Mouse (Mus musculus): Measurements from ENCODE around the gene Trnau1ap. TPM values are rescaled to one million over a fixed set of nuclear protein-coding genes. Genes with fewer than 3 reads are reported as not detected.
"Not testable (repeated sequence)": the region's sequence is repeated elsewhere in the genome, so short reads cannot be mapped to it uniquely, and the experiment has no call there.

Gene Trnau1ap
- polyA plus RNA-seq, 1 experiment from 2014 or later = 78.0 TPM

- peaks cover 5% of the 10 kb centered on the region; the same call in 1 of the 2 replicates for H3K9me3 ChIP-seq (ENCODE audit: control insufficient read depth, low read length)
- H3K9ac ChIP-seq (ENCODE audit: low read length) = no peak overlapping the region
- WGBS = 48% methylated on average over 8 of the region's 8 CpGs
- no peak overlapping the region for H3K4me3 ChIP-seq (ENCODE audit: low read depth, low read length)
- no peaks in the 10 kb centered on the region for H3K27me3 ChIP-seq (ENCODE audit: control insufficient read depth, insufficient read depth, low read length)
- DNase-seq (ENCODE audit: low spot score, missing footprints) (no peak), ATAC-seq (ENCODE audit: low FRiP score) (no peak)
- H3K4me1 ChIP-seq (ENCODE audit: control insufficient read depth, insufficient read depth, low read length) = no peaks in the 10 kb centered on the region
- no peak overlapping the region for H3K4me2 ChIP-seq
- H3K36me3 ChIP-seq (ENCODE audit: control insufficient read depth, insufficient read depth, low read length) = peaks cover 7% of the 10 kb centered on the region; the same call in 1 of the 2 replicates
- H3K27ac ChIP-seq (ENCODE audit: low read depth, low read length) = no peak overlapping the region
Measured at GRCm38 (mm10) chr4:132295696-132296390, 33.5 kb downstream of the Trnau1ap start.

DNA sequence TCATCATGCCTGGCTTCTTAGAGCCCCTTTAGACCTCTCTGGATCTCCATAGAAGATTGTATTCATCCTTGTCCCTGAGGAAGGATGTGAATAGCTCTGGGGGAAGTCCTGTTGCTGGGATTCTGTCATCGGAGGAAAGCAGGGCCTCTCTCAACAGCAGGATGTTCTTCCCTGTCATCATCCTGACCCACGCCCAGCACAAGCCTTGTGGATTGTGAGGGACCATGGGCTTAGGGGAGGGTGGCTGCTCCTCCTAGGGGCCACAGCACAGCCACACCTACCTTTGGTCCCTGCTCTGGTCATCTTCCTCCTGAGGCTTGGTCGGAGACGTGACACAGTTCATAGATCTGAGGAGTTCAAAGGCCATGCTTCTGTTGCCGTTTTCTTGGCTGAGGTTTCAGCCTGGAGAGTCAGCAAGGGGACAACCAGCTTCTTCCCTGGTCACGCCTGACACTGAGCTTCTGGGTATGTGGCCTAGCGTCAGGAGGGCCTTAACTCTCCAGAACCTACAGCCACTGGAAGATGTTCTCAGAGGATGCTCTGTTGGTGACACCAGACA, 35.6 kb downstream of the Trnau1ap start:
- H3K9me3 ChIP-seq (ENCODE audit: control insufficient read depth, low read length) = peaks cover 5% of the 10 kb centered on the region; the same call in 1 of the 2 replicates
- H3K4me1 ChIP-seq (ENCODE audit: control insufficient read depth, insufficient read depth, low read length) = no peaks in the 10 kb centered on the region
- H3K27ac ChIP-seq (ENCODE audit: low read depth, low read length) = no peak overlapping the region
- no peak overlapping the region for H3K9ac ChIP-seq (ENCODE audit: low read length)
- no peak overlapping the region for H3K4me2 ChIP-seq
- WGBS = 86% methylated on average over 7 of the region's 7 CpGs
- peak; percentile 37 for DNase-seq (ENCODE audit: low spot score, missing footprints)
- no peak for ATAC-seq (ENCODE audit: low FRiP score)
- H3K4me3 ChIP-seq (ENCODE audit: low read depth, low read length) = no peak overlapping the region
- peaks cover 9% of the 10 kb centered on the region; the same call in 1 of the 2 replicates for H3K36me3 ChIP-seq (ENCODE audit: control insufficient read depth, insufficient read depth, low read length)
- H3K27me3 ChIP-seq (ENCODE audit: control insufficient read depth, insufficient read depth, low read length) = no peaks in the 10 kb centered on the region

DNA sequence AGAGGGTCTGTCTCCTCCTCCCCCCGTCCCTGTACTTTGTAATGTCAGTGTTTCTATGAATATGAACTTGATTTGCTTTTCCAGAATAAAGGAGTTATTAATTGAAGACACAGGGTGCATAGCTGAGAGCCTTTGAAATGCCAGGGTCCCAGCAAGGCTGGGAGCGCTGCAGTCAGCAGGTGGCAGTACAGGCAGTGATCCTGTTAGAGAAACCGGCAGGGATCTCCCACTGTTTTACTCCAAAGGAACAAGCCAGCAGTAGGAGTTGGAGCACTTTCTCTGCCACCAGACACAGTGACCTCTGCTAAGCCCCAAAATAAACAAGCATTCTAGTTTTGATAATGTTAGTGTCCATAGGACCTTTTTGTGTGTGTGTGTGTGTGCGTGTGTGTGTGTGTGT, 36.4 kb downstream of the Trnau1ap start:
- WGBS = 50% methylated on average over 4 of the region's 4 CpGs
- no peak for DNase-seq (ENCODE audit: low spot score, missing footprints)
- H3K27ac ChIP-seq (ENCODE audit: low read depth, low read length) = no peak overlapping the region
- no peaks in the 10 kb centered on the region for H3K27me3 ChIP-seq (ENCODE audit: control insufficient read depth, insufficient read depth, low read length)
- H3K9ac ChIP-seq (ENCODE audit: low read length) = no peak overlapping the region
- no peak for ATAC-seq (ENCODE audit: low FRiP score)
- H3K36me3 ChIP-seq (ENCODE audit: control insufficient read depth, insufficient read depth, low read length) = peaks cover 9% of the 10 kb centered on the region; the same call in 1 of the 2 replicates
- no peaks in the 10 kb centered on the region for H3K4me1 ChIP-seq (ENCODE audit: control insufficient read depth, insufficient read depth, low read length)
- no peak overlapping the region for H3K4me2 ChIP-seq
- no peak overlapping the region for H3K4me3 ChIP-seq (ENCODE audit: low read depth, low read length)
- H3K9me3 ChIP-seq (ENCODE audit: control insufficient read depth, low read length) = peaks cover 5% of the 10 kb centered on the region; the same call in 1 of the 2 replicates

- 85% methylated on average over 12 of the region's 12 CpGs for WGBS
- ATAC-seq (ENCODE audit: low FRiP score) = no peak
Measured at GRCm38 (mm10) chr4:132291624-132292335, 37.6 kb downstream of the Trnau1ap start.

GRCm38 (mm10) chr4:132291056-132291455, 38.3 kb downstream of the Trnau1ap start:
- no peaks in the 10 kb centered on the region for H3K27me3 ChIP-seq (ENCODE audit: control insufficient read depth, insufficient read depth, low read length)
- no peak overlapping the region for H3K9ac ChIP-seq (ENCODE audit: low read length)
- no peak overlapping the region for H3K4me2 ChIP-seq
- peaks cover 5% of the 10 kb centered on the region; the same call in 1 of the 2 replicates for H3K9me3 ChIP-seq (ENCODE audit: control insufficient read depth, low read length)
- H3K27ac ChIP-seq (ENCODE audit: low read depth, low read length) = no peak overlapping the region
- no peaks in the 10 kb centered on the region for H3K4me1 ChIP-seq (ENCODE audit: control insufficient read depth, insufficient read depth, low read length)
- ATAC-seq (ENCODE audit: low FRiP score) (no peak), DNase-seq (ENCODE audit: low spot score, missing footprints) (peak; percentile 45)
- peaks cover 9% of the 10 kb centered on the region; the same call in 1 of the 2 replicates for H3K36me3 ChIP-seq (ENCODE audit: control insufficient read depth, insufficient read depth, low read length)
- 98% methylated on average over 4 of the region's 4 CpGs for WGBS
- H3K4me3 ChIP-seq (ENCODE audit: low read depth, low read length) = no peak overlapping the region

More at GRCm38 (mm10) chr4:132291624-132292335, 37.6 kb downstream of the Trnau1ap start:
- peak; percentile 54 for DNase-seq (ENCODE audit: low spot score, missing footprints)
- Histone ChIP-seq H3K36me3 (ENCODE audit: control insufficient read depth, insufficient read depth, low read length) (peaks cover 9% of the 10 kb centered on the region; the same call in 1 of the 2 replicates), H3K27me3 (ENCODE audit: control insufficient read depth, insufficient read depth, low read length) (no peaks in the 10 kb centered on the region), H3K9ac (ENCODE audit: low read length) (no peak overlapping the region), H3K4me2 (no peak overlapping the region), H3K27ac (ENCODE audit: low read depth, low read length) (no peak overlapping the region), H3K4me3 (ENCODE audit: low read depth, low read length) (no peak overlapping the region), H3K4me1 (ENCODE audit: control insufficient read depth, insufficient read depth, low read length) (no peaks in the 10 kb centered on the region), H3K9me3 (ENCODE audit: control insufficient read depth, low read length) (peaks cover 5% of the 10 kb centered on the region; the same call in 1 of the 2 replicates)

DNA sequence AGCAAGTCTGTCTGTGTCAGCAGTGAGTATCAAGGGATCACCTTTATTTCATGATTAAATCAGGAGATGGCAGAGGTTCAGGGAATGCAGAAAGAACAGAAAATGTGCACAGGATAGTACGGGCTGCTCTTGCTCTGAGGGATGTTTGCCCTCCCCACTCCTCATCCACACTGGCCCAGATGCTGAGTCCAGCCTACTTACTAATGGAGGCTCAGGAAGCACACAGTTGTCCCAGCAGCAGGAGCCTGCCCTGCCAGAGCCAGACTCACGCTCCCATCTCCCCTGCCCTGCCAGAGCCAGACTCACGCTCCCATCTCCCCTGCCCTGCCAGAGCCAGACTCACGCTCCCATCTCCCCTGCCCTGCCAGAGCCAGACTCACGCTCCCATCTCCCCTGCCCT, 40.5 kb downstream of the Trnau1ap start:
- H3K9me3 ChIP-seq (ENCODE audit: control insufficient read depth, low read length); H3K9ac ChIP-seq (ENCODE audit: low read length); H3K4me1 ChIP-seq (ENCODE audit: control insufficient read depth, insufficient read depth, low read length); H3K4me2 ChIP-seq; ATAC-seq (ENCODE audit: low FRiP score); H3K4me3 ChIP-seq (ENCODE audit: low read depth, low read length); H3K27me3 ChIP-seq (ENCODE audit: control insufficient read depth, insufficient read depth, low read length); DNase-seq (ENCODE audit: low spot score, missing footprints); H3K27ac ChIP-seq (ENCODE audit: low read depth, low read length): not testable (repeated sequence)
- peaks cover 17% of the 10 kb centered on the region; the same call in 1 of the 2 replicates for H3K36me3 ChIP-seq (ENCODE audit: control insufficient read depth, insufficient read depth, low read length)
- 76% methylated on average over 3 of the region's 5 CpGs for WGBS

- Histone ChIP-seq H3K4me3 (ENCODE audit: low read depth, low read length) (no peak overlapping the region), H3K4me2 (no peak overlapping the region)
- 91% methylated on average over 3 of the region's 3 CpGs for WGBS
Measured at GRCm38 (mm10) chr4:132275949-132276348, 53.4 kb downstream of the Trnau1ap start.

DNA sequence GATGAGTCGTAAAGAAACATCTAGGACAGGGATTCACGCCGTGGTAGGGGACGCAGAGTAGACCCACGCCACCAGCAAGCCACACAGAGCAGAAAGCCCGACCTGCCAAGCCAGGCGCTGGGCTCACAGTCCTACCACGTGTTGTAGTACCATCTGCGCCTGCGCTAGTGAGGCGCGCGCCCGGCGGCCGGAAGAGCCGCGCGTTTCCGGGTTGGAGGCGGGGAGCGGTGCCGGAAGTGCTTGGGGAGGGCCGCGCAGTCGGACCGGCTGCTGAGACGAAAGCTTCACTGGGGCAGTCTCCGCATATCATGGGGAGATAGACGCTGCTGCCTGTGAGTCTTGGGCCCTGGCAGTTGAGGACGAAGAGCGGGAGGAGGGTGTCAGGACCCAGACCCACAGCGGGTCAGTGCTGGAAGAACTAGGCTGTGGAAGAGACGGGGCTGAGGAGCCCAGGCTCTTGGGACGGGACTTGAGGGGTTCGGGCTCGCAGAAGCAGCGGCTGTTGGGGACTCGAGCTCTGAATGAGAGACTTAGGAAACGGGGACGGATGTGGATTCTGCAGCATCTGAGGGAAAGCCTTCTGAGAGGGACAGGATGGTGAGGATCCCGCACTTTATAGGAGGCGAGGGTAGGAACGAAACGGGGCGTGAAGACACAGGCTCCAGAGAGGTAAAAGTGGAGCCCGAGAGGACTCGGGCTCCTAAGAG, 55.0 kb downstream of the Trnau1ap start, which contains the start of gene Taf12:
Gene Taf12, plus strand, starts transcription at position 220 of the 707 bp plus-strand sequence.
- WGBS = under 1% methylated on average over 48 of the region's 48 CpGs
- H3K4me3 ChIP-seq (ENCODE audit: low read depth, low read length) = peak within 1 kb of the TSS; percentile 55
- ATAC-seq (ENCODE audit: low FRiP score) (peak; percentile 89), DNase-seq (ENCODE audit: low spot score, missing footprints) (peak; percentile 100)
- H3K36me3 ChIP-seq (ENCODE audit: control insufficient read depth, insufficient read depth, low read length) = peaks cover 3% of the 10 kb centered on the region; the same call in 1 of the 2 replicates
- H3K27me3 ChIP-seq (ENCODE audit: control insufficient read depth, insufficient read depth, low read length) = no peaks in the 10 kb centered on the region
- H3K4me1 ChIP-seq (ENCODE audit: control insufficient read depth, insufficient read depth, low read length) = peaks cover 12% of the 10 kb centered on the region; the same call in 1 of the 2 replicates
- H3K27ac ChIP-seq (ENCODE audit: low read depth, low read length) = peak within 1 kb of the TSS; percentile 81
- peak within 1 kb of the TSS; percentile 77 for H3K4me2 ChIP-seq
- H3K9me3 ChIP-seq (ENCODE audit: control insufficient read depth, low read length) = no peaks in the 10 kb centered on the region
- peak within 1 kb of the TSS; percentile 72 for H3K9ac ChIP-seq (ENCODE audit: low read length)

More at GRCm38 (mm10) chr4:132275949-132276348, 53.4 kb downstream of the Trnau1ap start:
- DNase-seq (ENCODE audit: low spot score, missing footprints) (no peak), ATAC-seq (ENCODE audit: low FRiP score) (no peak)
- Histone ChIP-seq H3K9ac (ENCODE audit: low read length) (no peak overlapping the region), H3K27ac (ENCODE audit: low read depth, low read length) (no peak overlapping the region), H3K9me3 (ENCODE audit: control insufficient read depth, low read length) (no peaks in the 10 kb centered on the region), H3K4me1 (ENCODE audit: control insufficient read depth, insufficient read depth, low read length) (peaks cover 10% of the 10 kb centered on the region; the same call in 1 of the 2 replicates), H3K36me3 (ENCODE audit: control insufficient read depth, insufficient read depth, low read length) (peaks cover 3% of the 10 kb centered on the region; the same call in 1 of the 2 replicates), H3K27me3 (ENCODE audit: control insufficient read depth, insufficient read depth, low read length) (no peaks in the 10 kb centered on the region)
